Mouse (Mus musculus): ENCODE results near the gene Dab2ip. TPM values are rescaled to one million over a fixed set of nuclear protein-coding genes. Genes with fewer than 3 reads are reported as not detected.
A peak's percentile ranks its signal among the peaks of the same experiment; 100 is the strongest.

Dab2ip gene
- total and polyA plus RNA-seq, 3 experiments, result 0.02 to 2.2 (median 0.16) TPM

DNA sequence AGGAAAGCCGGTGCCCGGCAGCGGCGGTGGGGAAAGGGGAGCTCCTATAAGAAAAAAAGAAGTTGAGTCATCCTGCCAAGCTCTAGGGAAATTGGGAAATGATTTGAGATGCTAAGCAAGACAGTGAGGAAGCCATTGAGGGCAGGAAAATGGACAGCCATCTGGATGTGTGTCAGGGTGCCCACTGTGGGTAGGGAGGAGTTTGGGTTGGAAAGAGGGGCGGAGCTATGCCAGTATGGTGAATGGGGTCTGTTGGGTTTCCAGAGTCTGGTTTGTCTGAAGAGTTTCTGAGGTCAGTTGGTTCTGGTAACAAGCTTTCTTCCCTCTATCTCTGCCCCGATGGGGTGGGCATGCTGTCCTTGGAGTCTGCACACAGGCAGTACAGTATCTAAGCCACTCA is 165.2 kb downstream of the Dab2ip start:
- ATAC-seq (ENCODE audit: extremely low read depth, insufficient number of reproducible peaks, low FRiP score, poor library complexity, severe bottlenecking) (no peak), DNase-seq (ENCODE audit: low spot score) (no peak)
- no peaks in the 10 kb centered on the region for H3K4me1 ChIP-seq (ENCODE audit: insufficient read depth, low read depth, low read length)
- TF ChIP-seq GATA2 (IDR thresholded peaks at IDR 0.05; ENCODE audit: borderline replicate concordance, low read depth, low read length) (no peak), TAL1 (conservative IDR thresholded peaks at IDR 0.05; ENCODE audit: low read depth, low read length) (no peak), POLR2AphosphoS5 (IDR thresholded peaks at IDR 0.05; ENCODE audit: insufficient replicate concordance, low read depth, low read length) (no peak), GATA1 (IDR thresholded peaks at IDR 0.05; ENCODE audit: borderline replicate concordance, low read length) (no peak), CTCF (IDR thresholded peaks at IDR 0.05; ENCODE audit: low read depth, low read length) (no peak)
- H3K4me3 ChIP-seq (ENCODE audit: low read depth, low read length), result no peak overlapping the region
- no peaks in the 10 kb centered on the region for H3K36me3 ChIP-seq (replicated peaks)
- H3K27me3 ChIP-seq (ENCODE audit: insufficient read depth, low read length), result peaks cover 3% of the 10 kb centered on the region
- H3K9me3 ChIP-seq (replicated peaks), result no peaks in the 10 kb centered on the region

- H3K27me3 ChIP-seq (ENCODE audit: insufficient read depth, low read length), result peaks cover under 1% of the 10 kb centered on the region
- no peaks in the 10 kb centered on the region for H3K36me3 ChIP-seq (replicated peaks)
- TF ChIP-seq GATA1 (IDR thresholded peaks at IDR 0.05; ENCODE audit: borderline replicate concordance, low read length) (no peak), CTCF (IDR thresholded peaks at IDR 0.05; ENCODE audit: low read depth, low read length) (no peak), GATA2 (IDR thresholded peaks at IDR 0.05; ENCODE audit: borderline replicate concordance, low read depth, low read length) (no peak), POLR2AphosphoS5 (IDR thresholded peaks at IDR 0.05; ENCODE audit: insufficient replicate concordance, low read depth, low read length) (no peak), TAL1 (conservative IDR thresholded peaks at IDR 0.05; ENCODE audit: low read depth, low read length) (no peak)
- H3K4me1 ChIP-seq (ENCODE audit: insufficient read depth, low read depth, low read length), result no peaks in the 10 kb centered on the region
- DNase-seq (ENCODE audit: low spot score) (no peak), ATAC-seq (ENCODE audit: extremely low read depth, insufficient number of reproducible peaks, low FRiP score, poor library complexity, severe bottlenecking) (no peak)
- no peaks in the 10 kb centered on the region for H3K9me3 ChIP-seq (replicated peaks)
- H3K4me3 ChIP-seq (ENCODE audit: low read depth, low read length), result no peak overlapping the region
These were observed 165.6 kb downstream of the Dab2ip start for GRCm38 (mm10) chr2:35723691-35724090.

DNA sequence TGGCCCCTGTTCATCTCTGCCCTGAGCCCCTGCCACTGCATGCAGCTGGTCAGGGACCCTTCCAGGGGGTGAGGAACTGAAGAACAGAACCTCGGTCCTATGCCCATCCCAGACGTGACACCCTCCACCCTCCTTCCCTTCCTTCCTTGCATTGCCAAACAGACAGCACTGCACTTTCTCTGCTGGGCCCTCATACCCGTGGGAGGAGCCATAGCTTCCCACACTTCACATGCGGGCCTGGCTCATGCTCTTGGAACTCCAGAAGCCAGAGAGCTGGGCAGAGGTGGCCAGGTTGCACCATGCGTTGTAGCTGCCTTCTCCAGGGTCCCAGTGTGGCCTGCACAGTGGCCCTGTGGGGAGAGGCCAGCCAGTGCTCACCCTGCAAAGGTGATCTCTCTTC is 170.6 kb downstream of the Dab2ip start:
- TF ChIP-seq GATA2 (IDR thresholded peaks at IDR 0.05; ENCODE audit: borderline replicate concordance, low read depth, low read length), result no peak
- TF ChIP-seq GATA1 (IDR thresholded peaks at IDR 0.05; ENCODE audit: borderline replicate concordance, low read length), result no peak
- DNase-seq (ENCODE audit: low spot score), result no peak
- H3K9me3 ChIP-seq (replicated peaks), result no peaks in the 10 kb centered on the region
- H3K4me1 ChIP-seq (ENCODE audit: insufficient read depth, low read depth, low read length), result peaks cover 8% of the 10 kb centered on the region
- no peak overlapping the region for H3K4me3 ChIP-seq (ENCODE audit: low read depth, low read length)
- peaks cover 3% of the 10 kb centered on the region for H3K27me3 ChIP-seq (ENCODE audit: insufficient read depth, low read length)
- H3K36me3 ChIP-seq (replicated peaks), result no peaks in the 10 kb centered on the region
- ATAC-seq (ENCODE audit: extremely low read depth, insufficient number of reproducible peaks, low FRiP score, poor library complexity, severe bottlenecking), result no peak

- Histone ChIP-seq H3K4me3 (ENCODE audit: low read depth, low read length) (no peak overlapping the region), H3K4me1 (ENCODE audit: insufficient read depth, low read depth, low read length) (peaks cover 8% of the 10 kb centered on the region), H3K36me3 (replicated peaks) (no peaks in the 10 kb centered on the region), H3K9me3 (replicated peaks) (0 out of 2 replicates have a peak, but pooled peaks cover 2% of the 10 kb centered on the region), H3K27me3 (ENCODE audit: insufficient read depth, low read length) (peaks cover 3% of the 10 kb centered on the region)
- peak; percentile 67 for ATAC-seq (ENCODE audit: extremely low read depth, insufficient number of reproducible peaks, low FRiP score, poor library complexity, severe bottlenecking)
- DNase-seq (ENCODE audit: low spot score), result no peak
- TF ChIP-seq CTCF (IDR thresholded peaks at IDR 0.05; ENCODE audit: low read depth, low read length), result no peak
- TF ChIP-seq TAL1 (conservative IDR thresholded peaks at IDR 0.05; ENCODE audit: low read depth, low read length), result no peak
- no peak for TF ChIP-seq POLR2AphosphoS5 (IDR thresholded peaks at IDR 0.05; ENCODE audit: insufficient replicate concordance, low read depth, low read length)
These were observed 171.3 kb downstream of the Dab2ip start for GRCm38 (mm10) chr2:35729077-35730065.

- ATAC-seq (ENCODE audit: extremely low read depth, insufficient number of reproducible peaks, low FRiP score, poor library complexity, severe bottlenecking), result peak; percentile 61
- Histone ChIP-seq H3K9me3 (replicated peaks) (0 out of 2 replicates have a peak, but pooled peaks cover 2% of the 10 kb centered on the region), H3K4me1 (ENCODE audit: insufficient read depth, low read depth, low read length) (peaks cover 8% of the 10 kb centered on the region), H3K36me3 (replicated peaks) (no peaks in the 10 kb centered on the region), H3K27me3 (ENCODE audit: insufficient read depth, low read length) (peaks cover 3% of the 10 kb centered on the region), H3K4me3 (ENCODE audit: low read depth, low read length) (no peak overlapping the region)
- TF ChIP-seq GATA1 (IDR thresholded peaks at IDR 0.05; ENCODE audit: borderline replicate concordance, low read length), result no peak
- peak; percentile 54 for DNase-seq (ENCODE audit: low spot score)
These were observed 173.8 kb downstream of the Dab2ip start for GRCm38 (mm10) chr2:35731671-35732449.

DNA sequence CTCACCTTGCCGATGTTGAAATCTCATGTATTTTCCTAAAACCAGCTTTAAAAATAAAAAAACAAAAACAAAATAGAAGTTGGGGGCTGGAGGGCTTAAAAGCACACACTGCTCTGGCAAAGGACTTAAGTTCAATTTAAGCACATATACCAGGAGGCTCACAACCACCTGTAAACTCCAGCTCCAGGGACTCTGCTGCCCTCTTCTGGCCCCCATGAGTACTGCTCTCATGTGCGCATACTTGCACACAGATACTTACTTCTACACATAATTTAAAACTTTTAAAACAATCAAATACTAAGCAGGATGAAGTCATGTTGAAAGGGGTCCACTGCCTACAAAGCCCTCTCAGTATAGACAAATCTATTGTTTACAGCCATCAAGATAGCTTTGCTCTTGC is 176.9 kb downstream of the Dab2ip start:
- DNase-seq (ENCODE audit: low spot score) (no peak), ATAC-seq (ENCODE audit: extremely low read depth, insufficient number of reproducible peaks, low FRiP score, poor library complexity, severe bottlenecking) (no peak)
- Histone ChIP-seq H3K36me3 (replicated peaks) (no peaks in the 10 kb centered on the region), H3K4me1 (ENCODE audit: insufficient read depth, low read depth, low read length) (peaks cover 5% of the 10 kb centered on the region), H3K27me3 (ENCODE audit: insufficient read depth, low read length) (peaks cover 7% of the 10 kb centered on the region; the same call in 1 of the 2 replicates), H3K9me3 (replicated peaks) (0 out of 2 replicates have a peak, but pooled peaks cover 2% of the 10 kb centered on the region), H3K4me3 (ENCODE audit: low read depth, low read length) (no peak overlapping the region)
- TF ChIP-seq TAL1 (conservative IDR thresholded peaks at IDR 0.05; ENCODE audit: low read depth, low read length), result no peak

Data from G1E (cell line).